ENCODE assay signal across 21 mouse cellular contexts in the genomic region with DNA sequence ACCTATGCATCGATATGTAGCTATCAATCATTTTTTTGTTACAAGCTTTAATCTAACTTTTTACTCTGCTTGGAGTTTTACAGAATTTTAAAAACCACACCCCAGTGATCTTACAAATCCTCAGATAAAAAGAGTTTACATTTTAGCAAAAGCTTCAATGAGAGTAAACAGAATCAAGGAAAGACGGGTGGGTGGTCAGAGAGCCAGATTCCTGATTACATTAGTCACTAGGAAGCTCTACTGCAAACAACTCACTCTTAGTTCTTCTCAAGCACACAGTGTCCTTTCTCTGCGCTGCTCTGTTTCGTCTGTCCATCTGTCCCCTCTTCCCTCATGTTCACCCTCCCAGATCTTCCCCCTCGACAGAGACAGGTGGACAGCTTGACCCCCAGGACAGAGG. TPM values are rescaled to one million over a fixed set of nuclear protein-coding genes. Genes with fewer than 3 reads are reported as not detected.
DNase-seq lines count a peak whose midpoint lies in the region; ATAC-seq and TF ChIP-seq lines count a peak whose summit lies in the region.
"Had no signal": no experiment of that assay in that cellular context is flagged by ENCODE, and none has a peak within 500 bp of the region (broad histone marks: within the 10 kb centered on the region; RNA-seq: fewer than 3 reads in every experiment).

No protein-coding gene starts in this region.

- WGBS in lung, postnatal 0 days: 40% methylated on average over 5 of the region's 5 CpGs
- WGBS in hindbrain, embryonic 10.5 days: 69% methylated on average over 5 of the region's 5 CpGs

- no peak overlapping the region for H3K9ac ChIP-seq in lung, postnatal 0 days (replicated peaks; ENCODE audit: low read depth)
- H3K9ac ChIP-seq: embryonic facial prominence, embryonic 12.5 days; forebrain, embryonic 13.5 days; forebrain, embryonic 15.5 days; forebrain, postnatal 0 days had no signal

- H3K4me2 ChIP-seq in lung, postnatal 0 days (replicated peaks; ENCODE audit: low read depth, low read length): no peak overlapping the region
- H3K4me2 ChIP-seq: embryonic facial prominence, embryonic 12.5 days; forebrain, embryonic 13.5 days; forebrain, embryonic 15.5 days had no signal

- H3K27ac ChIP-seq in lung, postnatal 0 days (ENCODE audit: low read length): no peak overlapping the region
- no peak overlapping the region for H3K27ac ChIP-seq in hindbrain, embryonic 10.5 days
- H3K27ac ChIP-seq: embryonic facial prominence, embryonic 10.5 days; embryonic facial prominence, embryonic 12.5 days; forebrain, embryonic 13.5 days; forebrain, embryonic 15.5 days had no signal

- H3K4me3 ChIP-seq in lung, postnatal 0 days (ENCODE audit: low read depth, low read length): no peak overlapping the region
- no peak overlapping the region for H3K4me3 ChIP-seq in hindbrain, embryonic 10.5 days
- H3K4me3 ChIP-seq: embryonic facial prominence, embryonic 10.5 days; embryonic facial prominence, embryonic 12.5 days; forebrain, embryonic 13.5 days; forebrain, embryonic 15.5 days had no signal

- TF ChIP-seq EP300 in lung, postnatal 0 days (IDR thresholded peaks at IDR 0.05): 0 out of 2 replicates have a peak, but pooled peaks have one; percentile 34

- DNase-seq in lung, postnatal 0 days (ENCODE audit: low spot score): no peak
- DNase-seq in lung, postnatal 4 days: no peak
- DNase-seq in 3T3-L1 (ENCODE audit: low read depth, low spot score): peak; percentile 52
- DNase-seq in Muller cell, postnatal 12 days (ENCODE audit: inconsistent ontology term): peak; percentile 53
- DNase-seq in hindbrain, embryonic 10.5 days (ENCODE audit: low spot score): no peak
- DNase-seq: adrenal gland, adult 2 months; adrenal gland, postnatal 14 days; adrenal gland, postnatal 36 days; B cell, adult 2 months; cerebellum, adult 11-12 months; cerebellum, adult 2 months; cerebellum, adult 9-10 months; cerebellum, postnatal 10 days; forebrain, postnatal 0 days had no signal

- no peaks in the 10 kb centered on the region for H3K4me1 ChIP-seq in lung, postnatal 0 days (ENCODE audit: insufficient read depth, low read depth, low read length)
- H3K4me1 ChIP-seq in hindbrain, embryonic 10.5 days (replicated peaks): peaks cover 6% of the 10 kb centered on the region
- H3K4me1 ChIP-seq: embryonic facial prominence, embryonic 12.5 days; forebrain, embryonic 13.5 days; forebrain, embryonic 15.5 days had no signal

- ATAC-seq in lung, postnatal 0 days: no peak
- ATAC-seq: forebrain, embryonic 13.5 days; forebrain, embryonic 15.5 days; forebrain, postnatal 0 days had no signal

- TF ChIP-seq CTCF in lung, postnatal 0 days (IDR thresholded peaks at IDR 0.05): no peak

- no peaks in the 10 kb centered on the region for H3K36me3 ChIP-seq in lung, postnatal 0 days (ENCODE audit: insufficient read depth, low read length)
- no peaks in the 10 kb centered on the region for H3K36me3 ChIP-seq in hindbrain, embryonic 10.5 days
- H3K36me3 ChIP-seq: embryonic facial prominence, embryonic 10.5 days; embryonic facial prominence, embryonic 12.5 days; forebrain, embryonic 15.5 days; G1E had no signal

- no peaks in the 10 kb centered on the region for H3K27me3 ChIP-seq in lung, postnatal 0 days (replicated peaks; ENCODE audit: insufficient read depth, low read length)
- H3K27me3 ChIP-seq in hindbrain, embryonic 10.5 days (ENCODE audit: insufficient read depth, poor library complexity, severe bottlenecking): no peaks in the 10 kb centered on the region
- H3K27me3 ChIP-seq: CH12.LX; forebrain, embryonic 15.5 days had no signal

- no peaks in the 10 kb centered on the region for H3K9me3 ChIP-seq in lung, postnatal 0 days (ENCODE audit: low read length)
- no peaks in the 10 kb centered on the region for H3K9me3 ChIP-seq in hindbrain, embryonic 10.5 days
- H3K9me3 ChIP-seq: embryonic facial prominence, embryonic 10.5 days; embryonic facial prominence, embryonic 12.5 days; forebrain, embryonic 13.5 days; forebrain, embryonic 15.5 days; G1E had no signal

RNA-seq across cellular contexts. Expression of a gene that starts 59.9 kb away (rescaled TPM):
- 0.57 and 0.94 TPM in 2 replicates for polyA plus RNA-seq in lung, postnatal 0 days (2015; fragmentation: Nextera tagmentation; extraction: Ambion mirVana)
- 0.05 and 0.09 TPM in 2 replicates for polyA plus RNA-seq in hindbrain, embryonic 10.5 days (2016; fragmentation: Nextera tagmentation; extraction: Ambion mirVana)
- polyA plus RNA-seq: forebrain, embryonic 11.5 days; forebrain, embryonic 15.5 days had no signal

Comparison
In these comparisons a context has a peak if more than half of its experiments do, and no peak if none do; other contexts are left out.
1. DNase-seq: peak in 3T3-L1 (single experiment) and Muller cell, postnatal 12 days (single experiment); none in lung, postnatal 0 days (single experiment), lung, postnatal 4 days (0 of 2) and hindbrain, embryonic 10.5 days (single experiment).